Mouse (Mus musculus) hindbrain, postnatal 0 days (tissue): ENCODE data around the gene Apbb2. TPM values are rescaled to one million over a fixed set of nuclear protein-coding genes. Genes with fewer than 3 reads are reported as not detected.

Experiments
- ATAC-seq: fragments of 200-750 bp; cut with Nextera tagmentation; 2 replicates; pipeline ENCODE4 v1.8.0; 2017; ENCODE audit warnings: mild to moderate bottlenecking, moderate TSS enrichment, moderate library complexity
- DNase-seq: peaks from one replicate; pipeline ENCODE4 v3.0.0-alpha.2; 2015; ENCODE audit warnings: low spot score
- H3K27ac ChIP-seq: fragments of 300-500 bp; sonication (generic); 2 replicates; pipeline ENCODE4 v1.5.1; 2014; ENCODE audit warnings: mild to moderate bottlenecking
- H3K27me3 ChIP-seq: fragments of 300-500 bp; sonication (generic); 2 replicates; pipeline ENCODE4 v1.6.1; 2014; ENCODE audit warnings: low read length, mixed read lengths; ENCODE audit not compliant: insufficient read depth
- H3K36me3 ChIP-seq: fragments of 300-500 bp; sonication (generic); 2 replicates; pipeline ENCODE4 v1.6.1; 2014; ENCODE audit warnings: low read length, mixed read lengths; ENCODE audit not compliant: insufficient read depth
- H3K4me1 ChIP-seq: fragments of 300-500 bp; sonication (generic); 2 replicates; pipeline ENCODE4 v1.6.1; 2014; ENCODE audit warnings: antibody characterized with exemption, low read length, mixed read lengths; ENCODE audit not compliant: insufficient read depth
- H3K4me2 ChIP-seq: fragments of 300-500 bp; sonication (generic); 2 replicates; pipeline ENCODE4 v1.6.1; 2014; ENCODE audit warnings: low read depth, mild to moderate bottlenecking, low read length, moderate library complexity, mixed read lengths
- H3K4me3 ChIP-seq: fragments of 300-500 bp; sonication (generic); 2 replicates; pipeline ENCODE4 v1.5.1; 2014; ENCODE audit warnings: low read length
- H3K9ac ChIP-seq: fragments of 300-500 bp; sonication (generic); replicated peaks from 2 replicates; pipeline ENCODE4 v1.6.1; 2014; ENCODE audit warnings: mild to moderate bottlenecking, low read length, moderate library complexity, mixed read lengths
- H3K9me3 ChIP-seq: fragments of 300-500 bp; sonication (generic); 2 replicates; pipeline ENCODE4 v1.6.1; 2016; ENCODE audit warnings: low read length, mixed read lengths
- CTCF ChIP-seq: IDR thresholded peaks from 2 replicates; pipeline ENCODE4 v1.5.1; 2016; ENCODE audit warnings: antibody characterized with exemption, control low read depth, low read depth
- WGBS: fragments of 180-500 bp; shearing (Covaris S2); extraction: QIAGEN DNeasy Blood & Tissue Kit; methylation state at CpG from one replicate; pipeline ENCODE4 v1.1.7; 2014; 5-methylcytosine and 5-hydroxymethylcytosine counted together
- polyA plus RNA-seq: library from polyadenylated mRNA; unstranded; fragments of >200 nt; fragmentation: Nextera tagmentation; extraction: Ambion mirVana; gene quantifications from 2 replicates; pipeline ENCODE4 v1.2.1, GENCODE M21; 2015
- total RNA-seq: library from RNA; depleted of rRNA; stranded (reverse); fragments of >200 nt; gene quantifications from 2 replicates; pipeline ENCODE4 v1.2.3, GENCODE M21; 2014

Apbb2 gene
- total and polyA plus RNA-seq, 2 experiments from 2014 or later, result 72.1 to 76.9 TPM

DNA sequence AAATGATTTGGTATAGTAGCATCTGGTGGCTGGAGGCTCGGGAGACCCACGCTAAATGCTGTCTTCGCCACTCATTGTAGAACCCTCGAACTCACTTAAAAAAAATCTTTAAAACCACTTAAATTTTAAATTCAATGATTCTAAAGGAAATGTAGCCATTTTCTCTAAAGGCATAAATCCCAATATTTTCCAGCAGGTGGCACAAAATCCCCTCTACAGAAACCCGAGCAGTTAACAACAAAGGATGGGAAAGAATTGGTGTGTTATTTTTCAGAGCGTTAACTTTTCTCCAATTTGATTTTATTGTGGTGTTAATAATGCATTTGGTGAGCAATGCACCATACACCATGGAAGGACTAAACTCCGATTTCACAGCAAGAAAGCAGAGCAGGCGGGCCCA is 231.1 kb downstream of the Apbb2 start:
- H3K4me1 ChIP-seq, result no peaks in the 10 kb centered on the region; the same call in 1 of the 2 replicates
- no peaks in the 10 kb centered on the region for H3K27me3 ChIP-seq
- no peak overlapping the region for H3K27ac ChIP-seq
- no peak overlapping the region for H3K4me2 ChIP-seq
- DNase-seq (peak; percentile 75), ATAC-seq (no peak)
- no peak overlapping the region for H3K9ac ChIP-seq
- no peak overlapping the region for H3K4me3 ChIP-seq
- no peaks in the 10 kb centered on the region for H3K36me3 ChIP-seq
- 54% methylated on average over 8 of the region's 8 CpGs for WGBS
- H3K9me3 ChIP-seq, result no peaks in the 10 kb centered on the region
- TF ChIP-seq CTCF, result peak; percentile 75

DNA sequence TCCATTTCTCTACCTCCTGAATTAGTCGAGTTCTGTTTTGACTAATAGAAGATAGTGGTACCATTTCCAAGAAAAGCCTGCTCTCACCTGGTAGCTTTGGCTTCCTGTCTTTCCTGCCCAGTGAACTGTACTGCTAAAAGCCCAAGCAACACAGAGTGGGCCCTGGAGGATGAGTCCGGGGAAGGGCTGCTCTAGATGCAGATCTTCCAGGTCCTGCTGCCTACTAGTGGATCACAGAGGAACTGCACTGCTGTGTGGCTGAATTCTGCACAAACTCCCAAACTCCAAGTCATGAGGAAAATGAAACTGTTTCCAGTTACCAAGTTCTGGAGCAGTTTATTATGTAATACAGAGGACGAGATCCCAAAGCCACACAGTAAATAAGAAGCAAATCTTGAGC is 232.9 kb downstream of the Apbb2 start:
- ATAC-seq, result peak; percentile 46; the same call in 1 of the 2 replicates
- peak; percentile 93 for TF ChIP-seq CTCF
- Histone ChIP-seq H3K4me3 (no peak overlapping the region), H3K4me1 (no peaks in the 10 kb centered on the region; the same call in 1 of the 2 replicates), H3K36me3 (no peaks in the 10 kb centered on the region), H3K9me3 (no peaks in the 10 kb centered on the region), H3K27me3 (no peaks in the 10 kb centered on the region), H3K9ac (no peak overlapping the region), H3K27ac (peak overlapping the region; percentile 76), H3K4me2 (no peak overlapping the region)
- DNase-seq, result peak; percentile 80
- 32% methylated on average over 3 of the region's 3 CpGs for WGBS

DNA sequence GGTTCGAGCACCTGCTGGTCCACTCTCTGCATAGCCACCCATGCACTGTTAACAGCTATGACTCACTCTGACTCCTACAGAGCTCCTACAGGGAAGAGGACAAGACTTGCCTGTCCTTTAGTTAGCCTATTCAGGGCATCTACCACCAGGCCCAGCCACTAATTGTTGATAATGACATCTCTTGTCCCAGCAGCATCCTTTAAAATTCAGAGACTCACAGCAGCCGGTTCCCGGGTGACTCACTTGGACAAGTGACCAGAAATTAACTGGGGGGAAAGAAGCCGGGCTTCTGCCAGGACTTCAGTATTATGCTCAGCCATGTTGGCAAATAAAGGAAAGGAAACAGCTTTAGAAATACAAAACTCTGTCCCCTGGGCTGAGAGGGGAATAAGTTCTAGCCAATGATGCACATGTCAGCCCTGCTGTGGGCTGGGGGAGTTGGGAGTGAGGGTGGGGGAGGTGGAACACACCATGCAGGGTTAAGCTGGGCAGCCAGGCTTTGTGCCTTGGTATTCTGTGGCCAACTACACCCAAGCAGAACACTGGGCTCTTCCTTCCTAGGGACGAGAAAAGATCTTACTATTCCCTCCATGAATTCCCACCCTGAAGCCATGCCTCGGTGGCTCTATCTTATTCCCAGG is 233.7 kb downstream of the Apbb2 start:
- Histone ChIP-seq H3K4me3 (no peak overlapping the region), H3K27me3 (no peaks in the 10 kb centered on the region), H3K36me3 (no peaks in the 10 kb centered on the region), H3K4me1 (no peaks in the 10 kb centered on the region; the same call in 1 of the 2 replicates), H3K4me2 (no peak overlapping the region), H3K9ac (no peak overlapping the region), H3K27ac (peak overlapping the region; percentile 76), H3K9me3 (no peaks in the 10 kb centered on the region)
- ATAC-seq, result peak; percentile 83
- TF ChIP-seq CTCF, result no peak
- WGBS, result 40% methylated on average over 6 of the region's 6 CpGs
- peak; percentile 74 for DNase-seq

DNA sequence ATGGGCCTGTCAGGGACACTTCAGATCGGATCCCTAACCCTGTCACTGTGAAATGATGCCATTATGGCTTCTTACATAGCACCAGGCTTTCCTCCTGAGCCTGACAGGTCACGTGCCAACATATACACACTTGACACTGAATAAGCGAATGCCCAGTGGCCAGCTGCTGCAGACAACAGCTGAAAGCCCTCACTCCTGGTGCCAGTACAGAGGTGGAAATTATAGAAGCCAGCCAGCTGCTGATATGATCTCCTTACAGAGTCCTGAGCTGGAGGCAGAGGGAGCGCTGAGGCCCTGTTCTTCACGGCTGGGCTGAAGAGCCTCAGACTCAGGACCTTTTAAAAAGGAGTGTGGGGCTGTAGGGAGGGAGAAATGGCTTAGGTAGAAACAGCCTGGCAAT is 234.5 kb downstream of the Apbb2 start:
- Histone ChIP-seq H3K4me2 (no peak overlapping the region), H3K9ac (0 out of 2 replicates have a peak overlapping the region, but pooled peaks have one; percentile 7), H3K4me3 (no peak overlapping the region), H3K36me3 (no peaks in the 10 kb centered on the region), H3K4me1 (no peaks in the 10 kb centered on the region; the same call in 1 of the 2 replicates), H3K27ac (peak overlapping the region; percentile 76; the same call in 1 of the 2 replicates), H3K27me3 (no peaks in the 10 kb centered on the region), H3K9me3 (no peaks in the 10 kb centered on the region)
- 69% methylated on average over 5 of the region's 5 CpGs for WGBS
- DNase-seq (no peak), ATAC-seq (no peak)
- TF ChIP-seq CTCF, result no peak

DNA sequence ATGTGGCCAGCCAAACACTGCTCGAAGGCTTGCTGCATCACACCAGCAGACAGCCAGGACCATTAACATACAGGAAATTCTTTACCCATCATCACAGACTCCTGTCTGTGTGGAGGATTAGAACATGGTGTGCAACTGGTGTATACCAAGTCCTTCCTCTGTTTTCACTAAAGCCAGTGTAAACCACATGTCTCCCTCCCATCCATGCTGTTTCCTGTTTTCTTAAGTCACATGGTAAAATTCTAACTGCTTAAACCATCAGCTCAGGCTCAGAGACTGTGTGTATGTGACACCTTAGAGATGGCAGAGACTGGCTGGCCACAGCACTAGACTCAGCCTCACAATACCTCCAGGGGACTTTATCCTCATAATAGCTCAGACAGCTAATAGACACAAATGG is 236.5 kb downstream of the Apbb2 start:
- Histone ChIP-seq H3K9ac (no peak overlapping the region), H3K4me2 (no peak overlapping the region), H3K36me3 (no peaks in the 10 kb centered on the region), H3K4me3 (no peak overlapping the region), H3K27me3 (no peaks in the 10 kb centered on the region), H3K9me3 (no peaks in the 10 kb centered on the region), H3K27ac (no peak overlapping the region), H3K4me1 (no peaks in the 10 kb centered on the region; the same call in 1 of the 2 replicates)
- no peak for ATAC-seq
- TF ChIP-seq CTCF, result no peak
- 81% methylated on average over 1 of the region's 1 CpGs for WGBS
- no peak for DNase-seq

DNA sequence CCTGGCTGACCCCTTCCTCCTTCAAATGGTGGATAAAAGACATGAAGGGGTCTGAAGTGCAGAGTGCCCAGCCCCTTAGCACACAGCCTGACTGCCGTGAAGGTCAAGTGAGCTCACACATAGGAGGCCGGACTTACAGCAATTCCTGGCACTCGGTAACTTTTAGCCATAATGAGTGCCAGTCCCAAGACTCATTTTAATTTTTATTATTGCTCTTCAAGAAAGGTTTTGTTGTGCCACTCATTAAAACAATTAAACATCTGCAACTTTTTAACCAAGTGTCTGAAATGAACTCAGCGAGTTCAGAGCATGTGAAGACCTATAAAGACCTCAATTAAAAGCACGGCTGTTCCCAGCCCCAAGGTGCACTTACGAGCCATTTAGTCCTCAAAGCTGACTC is 239.6 kb downstream of the Apbb2 start:
- no peak for TF ChIP-seq CTCF
- no peaks in the 10 kb centered on the region for H3K4me1 ChIP-seq

DNA sequence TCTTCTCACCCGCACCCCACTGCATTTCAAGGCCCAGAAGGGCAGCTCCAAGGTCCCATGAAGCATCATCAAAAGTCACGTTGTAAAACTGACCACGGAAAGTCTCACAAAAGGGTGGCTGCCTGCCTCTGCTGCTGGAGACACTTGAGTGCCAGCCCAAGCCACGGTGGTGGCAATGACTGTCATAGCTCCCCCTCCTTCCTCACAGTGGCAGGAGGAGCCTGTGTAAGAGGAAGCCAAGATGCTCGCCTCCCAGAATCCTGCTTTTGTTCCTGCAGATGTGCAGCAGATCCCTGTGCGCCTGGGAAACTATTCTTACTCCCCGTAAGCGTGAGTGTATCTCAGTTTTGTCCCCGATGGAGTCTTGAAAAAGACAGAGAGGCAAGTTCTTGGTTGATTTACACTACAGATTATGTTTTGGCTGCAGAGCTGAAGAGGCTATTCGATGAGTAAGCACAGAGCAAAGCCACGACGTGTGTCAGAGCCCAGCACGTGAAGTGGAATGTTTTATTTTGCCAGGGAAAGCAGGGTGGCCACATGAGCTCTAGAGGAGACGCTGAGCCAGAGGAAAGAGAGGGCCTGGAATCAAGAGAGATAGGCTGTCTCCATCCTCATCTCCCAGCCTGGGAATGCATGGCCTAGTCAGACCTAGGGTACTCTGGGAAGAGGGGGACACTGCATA is 241.9 kb downstream of the Apbb2 start:
- DNase-seq, result no peak
- no peak for TF ChIP-seq CTCF
- 60% methylated on average over 14 of the region's 14 CpGs for WGBS

More for the DNA sequence above, 239.6 kb downstream of the Apbb2 start:
- no peak overlapping the region for H3K9ac ChIP-seq
- DNase-seq, result no peak
- WGBS, result 70% methylated on average over 6 of the region's 6 CpGs
- no peaks in the 10 kb centered on the region for H3K27me3 ChIP-seq
- H3K9me3 ChIP-seq, result no peaks in the 10 kb centered on the region
- H3K4me2 ChIP-seq, result no peak overlapping the region
- no peaks in the 10 kb centered on the region for H3K36me3 ChIP-seq
- H3K4me3 ChIP-seq, result no peak overlapping the region
- ATAC-seq, result no peak
- H3K27ac ChIP-seq, result no peak overlapping the region

More for the DNA sequence above, 241.9 kb downstream of the Apbb2 start:
- H3K4me3 ChIP-seq, result no peak overlapping the region
- ATAC-seq, result no peak
- H3K9me3 ChIP-seq, result no peaks in the 10 kb centered on the region
- H3K4me1 ChIP-seq, result no peaks in the 10 kb centered on the region
- H3K27me3 ChIP-seq, result no peaks in the 10 kb centered on the region
- H3K27ac ChIP-seq, result no peak overlapping the region
- no peaks in the 10 kb centered on the region for H3K36me3 ChIP-seq
- no peak overlapping the region for H3K4me2 ChIP-seq
- H3K9ac ChIP-seq, result no peak overlapping the region
